Mouse (Mus musculus) ES-E14 (cell line): ENCODE measurements at regions not wholly inside any gene's neighbourhood (a gene's known extent, or its start where the extent isn't known, plus 50 kb on each side); places are given as distances from the start of the nearest gene placed in this dataset.

Experiments used
- MAFK ChIP-seq: IDR thresholded peaks from 2 replicates; pipeline ENCODE4 v1.6.1; 2014; ENCODE audit warnings: mild to moderate bottlenecking, low read depth, low read length, inconsistent platforms; ENCODE audit not compliant: insufficient read depth
- ZNF384 ChIP-seq: IDR thresholded peaks from 2 replicates; pipeline ENCODE4 v1.6.1; 2012; ENCODE audit warnings: low read depth, low read length, inconsistent platforms

- TF ChIP-seq ZNF384 (no peak), MAFK (no peak)
These were observed 84.0 kb downstream of the Kctd12 start for GRCm38 (mm10) chr14:102898445-102898844.
